Comparison of ENCODE assay signal across 8 mouse cellular contexts in the genomic region with DNA sequence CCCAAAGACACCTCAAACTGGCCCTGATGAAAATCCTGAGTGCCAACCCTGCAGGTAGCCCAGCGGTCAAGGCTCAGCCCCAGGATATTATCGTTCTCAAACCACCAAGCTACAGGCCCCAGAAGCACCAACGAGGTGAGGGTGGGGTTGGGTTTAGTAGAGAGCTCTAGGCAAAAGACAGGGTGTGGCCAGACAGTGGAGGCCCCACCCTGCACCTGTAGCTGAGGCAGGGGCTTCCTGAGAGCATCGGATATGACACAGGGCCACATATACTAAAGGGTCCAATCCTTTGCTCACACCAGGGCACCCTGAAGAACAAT. TPM values are rescaled to one million over a fixed set of nuclear protein-coding genes. Genes with fewer than 3 reads are reported as not detected.
DNase-seq lines count a peak whose midpoint lies in the region; ATAC-seq lines count a peak whose summit lies in the region.

No protein-coding gene starts in this region.

- H3K4me3 ChIP-seq in heart, embryonic 11.5 days (ENCODE audit: low read depth, low read length) = no peak overlapping the region
- H3K4me3 ChIP-seq in hindbrain, embryonic 12.5 days = peak overlapping the region; percentile 2; the same call in 1 of the 2 replicates
- H3K4me3 ChIP-seq in midbrain, embryonic 10.5 days = peak overlapping the region; percentile 94

- H3K9me3 ChIP-seq in heart, embryonic 11.5 days (replicated peaks; ENCODE audit: control insufficient read depth, low read length) = no peaks in the 10 kb centered on the region
- H3K9me3 ChIP-seq in hindbrain, embryonic 12.5 days (replicated peaks) = no peaks in the 10 kb centered on the region
- no peaks in the 10 kb centered on the region for H3K9me3 ChIP-seq in midbrain, embryonic 10.5 days (replicated peaks)

- peaks cover 82% of the 10 kb centered on the region for H3K4me1 ChIP-seq in heart, embryonic 11.5 days (ENCODE audit: control insufficient read depth, insufficient read depth, low read length)
- peaks cover 99% of the 10 kb centered on the region for H3K4me1 ChIP-seq in hindbrain, embryonic 12.5 days
- H3K4me1 ChIP-seq in midbrain, embryonic 10.5 days = peaks cover 100% of the 10 kb centered on the region

- 37% methylated on average over 4 of the region's 4 CpGs for WGBS in heart, embryonic 11.5 days (ENCODE audit: insufficient replicate concordance)
- WGBS in hindbrain, embryonic 12.5 days = 24% methylated on average over 4 of the region's 4 CpGs
- WGBS in midbrain, embryonic 10.5 days = 32% methylated on average over 4 of the region's 4 CpGs

- DNase-seq in heart, adult 8-10 months (ENCODE audit: low spot score) = no peak
- peak; percentile 69 for DNase-seq in ES-CJ7 (ENCODE audit: low read depth, low spot score)
- DNase-seq in midbrain, embryonic 10.5 days (ENCODE audit: low spot score) = no peak
- no peak for DNase-seq in adrenal gland, adult (ENCODE audit: inconsistent age in 2 of 2, low spot score in 1 of 2)
- DNase-seq in left cerebral cortex, adult 8-10 months (ENCODE audit: low spot score in 2 of 2) = no peak

- no peak overlapping the region for H3K9ac ChIP-seq in heart, embryonic 11.5 days (ENCODE audit: low read depth, low read length)
- peak overlapping the region; percentile 68 for H3K9ac ChIP-seq in hindbrain, embryonic 12.5 days

- peak overlapping the region; percentile 32 for H3K4me2 ChIP-seq in heart, embryonic 11.5 days
- H3K4me2 ChIP-seq in hindbrain, embryonic 12.5 days (replicated peaks) = peak overlapping the region; percentile 99

- H3K27me3 ChIP-seq in heart, embryonic 11.5 days (ENCODE audit: control insufficient read depth, insufficient read depth, low read length) = no peaks in the 10 kb centered on the region
- no peaks in the 10 kb centered on the region for H3K27me3 ChIP-seq in hindbrain, embryonic 12.5 days
- no peaks in the 10 kb centered on the region for H3K27me3 ChIP-seq in midbrain, embryonic 10.5 days (ENCODE audit: low read depth, poor library complexity, severe bottlenecking)

- peak overlapping the region; percentile 57 for H3K27ac ChIP-seq in heart, embryonic 11.5 days (ENCODE audit: low read depth, low read length)
- peak overlapping the region; percentile 97 for H3K27ac ChIP-seq in hindbrain, embryonic 12.5 days
- H3K27ac ChIP-seq in midbrain, embryonic 10.5 days (replicated peaks) = peak overlapping the region; percentile 98

- peaks cover 5% of the 10 kb centered on the region; the same call in 1 of the 2 replicates for H3K36me3 ChIP-seq in heart, embryonic 11.5 days (ENCODE audit: control insufficient read depth, insufficient read depth, low read length)
- peaks cover 17% of the 10 kb centered on the region; the same call in 1 of the 2 replicates for H3K36me3 ChIP-seq in hindbrain, embryonic 12.5 days
- peaks cover 62% of the 10 kb centered on the region for H3K36me3 ChIP-seq in midbrain, embryonic 10.5 days

- ATAC-seq in heart, embryonic 11.5 days (replicated peaks; ENCODE audit: insufficient number of reproducible peaks, low FRiP score, low TSS enrichment) = no peak
- no peak for ATAC-seq in hindbrain, embryonic 12.5 days (ENCODE audit: low FRiP score)
- no peak for ATAC-seq in cerebellum, adult (ENCODE audit: insufficient number of reproducible peaks, low FRiP score, low TSS enrichment)

RNA-seq across cellular contexts. Expression of gene Gnai2, which starts 5.8 kb away (rescaled TPM):
- polyA plus RNA-seq in heart, embryonic 11.5 days (2014; fragmentation: Nextera tagmentation; extraction: Ambion mirVana) = 308 and 316 TPM in 2 replicates
- total RNA-seq in heart, adult 8-10 months (2022) = 100 to 1,000 TPM; 227 to 299 (median 259) TPM
- 516 and 531 TPM in 2 replicates for polyA plus RNA-seq in hindbrain, embryonic 12.5 days (2016; fragmentation: Nextera tagmentation; extraction: Ambion mirVana)
- 629 and 656 TPM in 2 replicates for polyA plus RNA-seq in midbrain, embryonic 10.5 days (2016; fragmentation: Nextera tagmentation; extraction: Ambion mirVana)
- 100 to 1,000 TPM; 239 to 252 (median 247) TPM for total RNA-seq in left cerebral cortex, adult 8-10 months (2022)

RNA-seq across cellular contexts. Expression of gene Sema3b, which starts 20.3 kb away (rescaled TPM):
- 5.1 and 5.3 TPM in 2 replicates for polyA plus RNA-seq in heart, embryonic 11.5 days (2014; fragmentation: Nextera tagmentation; extraction: Ambion mirVana)
- total RNA-seq in heart, adult 8-10 months (2022) = 10 to 100 TPM; 21.1 to 33.0 (median 24.2) TPM
- 5.1 TPM in 2 replicates for polyA plus RNA-seq in hindbrain, embryonic 12.5 days (2016; fragmentation: Nextera tagmentation; extraction: Ambion mirVana)
- 1.8 and 3.2 TPM in 2 replicates for polyA plus RNA-seq in midbrain, embryonic 10.5 days (2016; fragmentation: Nextera tagmentation; extraction: Ambion mirVana)
- 1 to 10 TPM; 5.1 to 5.9 (median 5.3) TPM for total RNA-seq in left cerebral cortex, adult 8-10 months (2022)

RNA-seq across cellular contexts. Expression of gene Slc38a3, which starts 40.0 kb away (rescaled TPM):
- polyA plus RNA-seq in heart, embryonic 11.5 days (2014; fragmentation: Nextera tagmentation; extraction: Ambion mirVana) = 2.8 and 3.3 TPM in 2 replicates
- total RNA-seq in heart, adult 8-10 months (2022) = 10 to 100 TPM; 62.8 to 91.0 (median 81.6) TPM
- 12.5 and 12.9 TPM in 2 replicates for polyA plus RNA-seq in hindbrain, embryonic 12.5 days (2016; fragmentation: Nextera tagmentation; extraction: Ambion mirVana)
- 9.3 and 11.6 TPM in 2 replicates for polyA plus RNA-seq in midbrain, embryonic 10.5 days (2016; fragmentation: Nextera tagmentation; extraction: Ambion mirVana)
- total RNA-seq in left cerebral cortex, adult 8-10 months (2022) = 10 to 100 TPM; 82.5 to 94.5 (median 86.9) TPM

RNA-seq across cellular contexts. Expression of gene Ifrd2, which starts 41.9 kb away (rescaled TPM):
- 57.5 and 59.1 TPM in 2 replicates for polyA plus RNA-seq in heart, embryonic 11.5 days (2014; fragmentation: Nextera tagmentation; extraction: Ambion mirVana)
- 10 to 100 TPM; 43.7 to 58.2 (median 47.5) TPM for total RNA-seq in heart, adult 8-10 months (2022)
- polyA plus RNA-seq in hindbrain, embryonic 12.5 days (2016; fragmentation: Nextera tagmentation; extraction: Ambion mirVana) = 19.5 and 21.9 TPM in 2 replicates
- 46.3 and 56.8 TPM in 2 replicates for polyA plus RNA-seq in midbrain, embryonic 10.5 days (2016; fragmentation: Nextera tagmentation; extraction: Ambion mirVana)
- 10 to 100 TPM; 11.3 to 15.5 (median 15.3) TPM for total RNA-seq in left cerebral cortex, adult 8-10 months (2022)

RNA-seq across cellular contexts. Expression of gene Hyal3, which starts 48.8 kb away (rescaled TPM):
- 0.14 and 0.33 TPM in 2 replicates for polyA plus RNA-seq in heart, embryonic 11.5 days (2014; fragmentation: Nextera tagmentation; extraction: Ambion mirVana)
- under 1 TPM; 0.20 to 0.72 (median 0.25) TPM for total RNA-seq in heart, adult 8-10 months (2022)
- polyA plus RNA-seq in hindbrain, embryonic 12.5 days (2016; fragmentation: Nextera tagmentation; extraction: Ambion mirVana) = 1.2 and 1.4 TPM in 2 replicates
- 0.62 and 0.96 TPM in 2 replicates for polyA plus RNA-seq in midbrain, embryonic 10.5 days (2016; fragmentation: Nextera tagmentation; extraction: Ambion mirVana)
- 1 to 10 TPM; 1.0 to 1.7 (median 1.1) TPM for total RNA-seq in left cerebral cortex, adult 8-10 months (2022)
